Mouse (Mus musculus) heart, embryonic 14.5 days (tissue): Measurements from ENCODE around the gene Ppfibp2. TPM values are rescaled to one million over a fixed set of nuclear protein-coding genes. Genes with fewer than 3 reads are reported as not detected.
A peak's percentile ranks its signal among the peaks of the same experiment; 100 is the strongest.

Experiments
- ATAC-seq: fragments of 200-750 bp; cut with Nextera tagmentation; 2 replicates; pipeline ENCODE4 v1.8.0; 2017; ENCODE audit warnings: low read depth, moderate TSS enrichment; ENCODE audit not compliant: insufficient number of reproducible peaks, insufficient read depth, low FRiP score
- H3K27ac ChIP-seq, 2 experiments: fragments of 200-500 bp in 1 of 2; fragments of 300-500 bp in 1 of 2; sonication (generic) in 1 of 2; replicated peaks in 1 of 2; 2 replicates each; pipeline ENCODE4 v1.5.1; 2012 to 2014; ENCODE audit warnings: low read depth in 2 of 2, low read length in 2 of 2, control low read depth in 1 of 2, mild to moderate bottlenecking in 1 of 2, mixed read lengths in 1 of 2; ENCODE audit not compliant: control insufficient read depth in 1 of 2, insufficient read depth in 1 of 2
- H3K27me3 ChIP-seq: fragments of 300-500 bp; sonication (generic); 2 replicates; pipeline ENCODE4 v1.6.1; 2014; ENCODE audit warnings: mild to moderate bottlenecking, low read length, control low read depth; ENCODE audit not compliant: control insufficient read depth, insufficient read depth
- H3K36me3 ChIP-seq: fragments of 300-500 bp; sonication (generic); 2 replicates; pipeline ENCODE4 v1.6.1; 2014; ENCODE audit warnings: mild to moderate bottlenecking, control low read depth, low read length, mixed read lengths; ENCODE audit not compliant: control insufficient read depth, insufficient read depth
- H3K4me1 ChIP-seq, 2 experiments: fragments of 200-500 bp in 1 of 2; fragments of 300-500 bp in 1 of 2; sonication (generic) in 1 of 2; 2 replicates each; pipeline ENCODE4 v1.6.1; 2012 to 2014; ENCODE audit warnings: low read length in 2 of 2, control low read depth in 1 of 2, mixed read lengths in 1 of 2; ENCODE audit not compliant: control insufficient read depth in 2 of 2, insufficient read depth in 2 of 2
- H3K4me2 ChIP-seq: fragments of 300-500 bp; sonication (generic); 2 replicates; pipeline ENCODE4 v1.6.1; 2014; ENCODE audit warnings: mild to moderate bottlenecking, low read length
- H3K4me3 ChIP-seq, 2 experiments: fragments of 200-500 bp in 1 of 2; fragments of 300-500 bp in 1 of 2; sonication (generic) in 1 of 2; 2 replicates each; pipeline ENCODE4 v1.5.1; 2012 to 2014; ENCODE audit warnings: low read length in 2 of 2, mild to moderate bottlenecking in 2 of 2, control low read depth in 1 of 2, low read depth in 1 of 2, moderate library complexity in 1 of 2; ENCODE audit not compliant: control insufficient read depth in 1 of 2, insufficient read depth in 1 of 2
- H3K9ac ChIP-seq: fragments of 300-500 bp; sonication (generic); 2 replicates; pipeline ENCODE4 v1.6.1; 2014; ENCODE audit warnings: mild to moderate bottlenecking, low read length
- H3K9me3 ChIP-seq: fragments of 300-500 bp; sonication (generic); 2 replicates; pipeline ENCODE4 v1.6.1; 2016; ENCODE audit warnings: low read length, control low read depth; ENCODE audit not compliant: control insufficient read depth
- WGBS: fragments of 180-500 bp; shearing (Covaris S2); extraction: QIAGEN DNeasy Blood & Tissue Kit; methylation state at CpG from one replicate; pipeline ENCODE4 v1.1.7; 2014; 5-methylcytosine and 5-hydroxymethylcytosine counted together
- polyA plus RNA-seq: library from polyadenylated mRNA; unstranded; fragments of >200 nt; fragmentation: Nextera tagmentation; extraction: Ambion mirVana; gene quantifications from 2 replicates; pipeline ENCODE4 v1.2.1, GENCODE M21; 2014

Ppfibp2 gene
- polyA plus RNA-seq, 1 experiment from 2014 or later, result 7.3 TPM

- ATAC-seq, result no peak
- no peaks in the 10 kb centered on the region for H3K9me3 ChIP-seq
- H3K4me1 ChIP-seq, result peaks cover 12 to 17% of the 10 kb centered on the region in 2 experiments
- H3K4me3 ChIP-seq, result no peak overlapping the region
- no peaks in the 10 kb centered on the region for H3K27me3 ChIP-seq
- H3K36me3 ChIP-seq, result 0 out of 2 replicates have a peak, but pooled peaks cover 4% of the 10 kb centered on the region
- 65% methylated on average over 4 of the region's 4 CpGs for WGBS
- no peak overlapping the region for H3K4me2 ChIP-seq
- no peak overlapping the region for H3K27ac ChIP-seq
- H3K9ac ChIP-seq, result no peak overlapping the region
These were observed 93.0 kb downstream of the Ppfibp2 start for GRCm38 (mm10) chr7:107688040-107688439.

- Histone ChIP-seq H3K27ac (peak overlapping the region; percentile 41; a peak in 2 of 4 replicates), H3K36me3 (no peaks in the 10 kb centered on the region), H3K4me1 (peaks cover 12 to 17% of the 10 kb centered on the region in 2 experiments), H3K4me3 (no peak overlapping the region), H3K4me2 (peak overlapping the region; percentile 28), H3K9ac (no peak overlapping the region), H3K9me3 (no peaks in the 10 kb centered on the region), H3K27me3 (no peaks in the 10 kb centered on the region)
- ATAC-seq, result no peak; the same call in 1 of the 2 replicates
- WGBS, result 26% methylated on average over 17 of the region's 17 CpGs
These were observed 95.6 kb downstream of the Ppfibp2 start for GRCm38 (mm10) chr7:107690426-107691221.

GRCm38 (mm10) chr7:107691493-107691892, 96.5 kb downstream of the Ppfibp2 start:
- peaks cover 12 to 17% of the 10 kb centered on the region in 2 experiments for H3K4me1 ChIP-seq
- H3K9me3 ChIP-seq, result no peaks in the 10 kb centered on the region
- H3K36me3 ChIP-seq, result no peaks in the 10 kb centered on the region
- no peak overlapping the region for H3K4me2 ChIP-seq
- no peaks in the 10 kb centered on the region for H3K27me3 ChIP-seq
- no peak overlapping the region for H3K9ac ChIP-seq
- no peak overlapping the region for H3K4me3 ChIP-seq
- 42% methylated on average over 6 of the region's 6 CpGs for WGBS
- ATAC-seq, result no peak
- no peak overlapping the region for H3K27ac ChIP-seq

- Histone ChIP-seq H3K36me3 (no peaks in the 10 kb centered on the region; the same call in 1 of the 2 replicates), H3K9ac (no peak overlapping the region), H3K4me1 (peaks cover 12 to 17% of the 10 kb centered on the region in 2 experiments), H3K4me2 (no peak overlapping the region), H3K4me3 (no peak overlapping the region), H3K27ac (no peak overlapping the region), H3K27me3 (no peaks in the 10 kb centered on the region), H3K9me3 (no peaks in the 10 kb centered on the region)
- no peak for ATAC-seq
- 64% methylated on average over 10 of the region's 10 CpGs for WGBS
These were observed 99.4 kb downstream of the Ppfibp2 start for GRCm38 (mm10) chr7:107694254-107694947.

- Histone ChIP-seq H3K4me1 (peaks cover 0 to 2% of the 10 kb centered on the region in 2 experiments; a peak in 1 of 4 replicates), H3K9me3 (no peaks in the 10 kb centered on the region), H3K9ac (no peak overlapping the region), H3K36me3 (peaks cover 2% of the 10 kb centered on the region; the same call in 1 of the 2 replicates), H3K27ac (no peak overlapping the region), H3K4me3 (no peak overlapping the region), H3K27me3 (no peaks in the 10 kb centered on the region), H3K4me2 (no peak overlapping the region)
- 86% methylated on average over 5 of the region's 5 CpGs for WGBS
- no peak for ATAC-seq
These were observed 102.1 kb downstream of the Ppfibp2 start for GRCm38 (mm10) chr7:107697066-107697465.

GRCm38 (mm10) chr7:107699926-107700325, 104.9 kb downstream of the Ppfibp2 start:
- H3K27ac ChIP-seq, result no peak overlapping the region
- H3K4me3 ChIP-seq, result no peak overlapping the region
- H3K36me3 ChIP-seq, result peaks cover 4% of the 10 kb centered on the region; the same call in 1 of the 2 replicates
- WGBS, result 41% methylated on average over 1 of the region's 1 CpGs
- H3K9me3 ChIP-seq, result no peaks in the 10 kb centered on the region
- no peak overlapping the region for H3K9ac ChIP-seq
- peaks cover 2 to 3% of the 10 kb centered on the region in 2 experiments; a peak in 1 of 4 replicates for H3K4me1 ChIP-seq
- ATAC-seq, result no peak
- no peaks in the 10 kb centered on the region for H3K27me3 ChIP-seq
- no peak overlapping the region for H3K4me2 ChIP-seq

- no peak overlapping the region for H3K4me2 ChIP-seq
- H3K27ac ChIP-seq, result no peak overlapping the region
- H3K9me3 ChIP-seq, result no peaks in the 10 kb centered on the region
- H3K27me3 ChIP-seq, result no peaks in the 10 kb centered on the region
- ATAC-seq, result no peak
- WGBS, result 84% methylated on average over 5 of the region's 5 CpGs
- peaks cover 2 to 3% of the 10 kb centered on the region in 2 experiments; a peak in 1 of 4 replicates for H3K4me1 ChIP-seq
- H3K4me3 ChIP-seq, result no peak overlapping the region
- no peak overlapping the region for H3K9ac ChIP-seq
- H3K36me3 ChIP-seq, result peaks cover 4% of the 10 kb centered on the region; the same call in 1 of the 2 replicates
These were observed 105.6 kb downstream of the Ppfibp2 start for GRCm38 (mm10) chr7:107700646-107701045.
